Mouse (Mus musculus) megakaryocyte, embryonic 14.5 days (primary cell): Measurements from ENCODE around the gene Ncoa7. TPM values are rescaled to one million over a fixed set of nuclear protein-coding genes. Genes with fewer than 3 reads are reported as not detected.

Source experiments
- H3K27me3 ChIP-seq: replicated peaks from 2 replicates; pipeline ENCODE3; 2012; ENCODE audit warnings: inconsistent platforms
- H3K36me3 ChIP-seq: replicated peaks from 2 replicates; pipeline ENCODE3; 2012; ENCODE audit warnings: low read length, inconsistent platforms, mixed read lengths
- H3K4me1 ChIP-seq: 2 replicates; pipeline ENCODE4 v1.6.1; 2012; ENCODE audit warnings: inconsistent platforms
- H3K4me3 ChIP-seq: replicated peaks from 2 replicates; pipeline ENCODE3; 2012; ENCODE audit warnings: moderate library complexity, mild to moderate bottlenecking, inconsistent platforms
- H3K9me3 ChIP-seq: 2 replicates; pipeline ENCODE4 v1.6.1; 2012; ENCODE audit warnings: inconsistent platforms
- FLI1 ChIP-seq: IDR thresholded peaks from 2 replicates; pipeline ENCODE4 v1.6.1; 2012; ENCODE audit warnings: low read length, inconsistent platforms, mixed read lengths
- GATA1 ChIP-seq: IDR thresholded peaks from 3 replicates; pipeline ENCODE4 v1.6.1; 2012; ENCODE audit warnings: mixed read lengths, low read length, inconsistent platforms, borderline replicate concordance
- polyA plus RNA-seq: library from polyadenylated mRNA; stranded (reverse); fragments of >175 nt; gene quantifications from 2 replicates; pipeline ENCODE4 v1.2.3, GENCODE M21; 2012; ENCODE audit warnings: low replicate concordance; ENCODE audit not compliant: insufficient read depth

Ncoa7 gene
- polyA plus RNA-seq, 1 experiment = 2.1 TPM

DNA sequence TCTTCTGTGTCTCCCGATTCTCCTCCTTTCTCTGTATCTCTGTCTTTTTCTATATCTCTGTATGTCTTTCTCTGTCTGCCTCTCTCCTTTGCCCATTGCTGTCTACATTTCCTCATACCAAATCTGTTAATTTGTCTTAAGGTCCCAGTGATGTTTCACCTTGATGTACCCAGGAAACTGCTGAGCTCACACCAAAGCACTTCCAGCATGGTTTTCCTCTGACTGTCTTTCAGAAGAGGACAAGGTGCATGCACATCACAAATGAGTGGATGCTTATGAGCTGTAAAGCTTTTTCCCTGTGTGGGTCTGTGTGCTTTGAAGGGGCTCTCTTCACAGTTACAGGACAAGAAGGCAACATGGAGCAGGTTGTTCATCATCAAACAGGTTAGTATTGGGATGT is 34.3 kb downstream of the Ncoa7 start:
- Histone ChIP-seq H3K4me3 (no peak overlapping the region), H3K9me3 (0 out of 2 replicates have a peak, but pooled peaks cover 3% of the 10 kb centered on the region), H3K4me1 (peaks cover 4% of the 10 kb centered on the region), H3K36me3 (peaks cover 26% of the 10 kb centered on the region), H3K27me3 (no peaks in the 10 kb centered on the region)
- TF ChIP-seq FLI1 = no peak
- TF ChIP-seq GATA1 = no peak

DNA sequence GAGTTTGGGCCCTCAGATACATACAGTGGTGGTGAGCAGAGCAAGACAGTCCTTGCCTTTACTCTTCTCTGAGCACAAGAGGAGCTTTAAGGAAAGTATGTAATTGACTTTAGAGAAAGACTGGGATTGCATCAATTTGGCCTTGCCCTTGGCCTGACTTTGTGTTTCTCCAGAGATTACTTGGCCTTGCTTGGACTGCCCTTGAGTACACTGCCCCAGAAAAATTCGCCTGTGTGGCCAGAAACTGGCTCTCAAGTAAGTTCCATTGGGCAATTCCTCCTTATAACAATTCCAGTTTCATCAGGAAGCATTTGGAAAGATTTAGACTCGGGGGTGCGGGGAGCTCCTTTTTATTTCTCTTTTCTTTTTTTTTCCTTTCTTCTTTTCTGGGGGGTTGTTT is 34.9 kb downstream of the Ncoa7 start:
- H3K4me3 ChIP-seq = no peak overlapping the region
- TF ChIP-seq FLI1 (no peak), GATA1 (no peak)
- H3K27me3 ChIP-seq = no peaks in the 10 kb centered on the region
- H3K9me3 ChIP-seq = 0 out of 2 replicates have a peak, but pooled peaks cover 3% of the 10 kb centered on the region
- H3K4me1 ChIP-seq = peaks cover 3% of the 10 kb centered on the region
- H3K36me3 ChIP-seq = peaks cover 27% of the 10 kb centered on the region

DNA sequence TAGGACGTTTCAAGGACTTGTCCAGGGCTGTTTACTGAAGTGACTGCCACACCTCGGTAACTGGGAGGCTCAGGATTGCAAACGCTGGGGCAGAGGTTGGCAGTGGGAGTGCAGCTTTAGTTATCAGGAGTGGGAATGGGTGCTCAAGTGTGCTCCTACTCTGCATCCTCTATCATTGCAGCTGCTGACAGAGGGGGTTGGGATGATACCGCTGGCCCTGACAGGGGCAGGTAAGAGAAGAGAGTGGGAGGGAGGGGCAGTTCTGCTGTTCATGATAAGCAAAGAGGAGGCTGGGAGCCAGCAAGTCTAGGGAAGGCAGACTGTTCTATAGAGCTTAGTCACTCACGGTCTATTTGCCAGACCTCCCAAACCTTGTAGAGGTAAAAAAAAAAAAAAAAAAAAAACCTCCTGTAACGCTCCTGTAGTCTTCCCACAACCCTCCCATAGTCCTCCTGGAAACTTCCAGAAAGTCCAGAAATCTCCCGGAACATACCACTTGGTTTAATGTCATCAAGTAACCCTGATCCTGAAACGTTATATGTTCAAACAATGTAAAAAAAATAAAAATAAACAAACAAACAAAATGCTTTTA is 39.9 kb downstream of the Ncoa7 start:
- H3K27me3 ChIP-seq = no peaks in the 10 kb centered on the region
- no peaks in the 10 kb centered on the region for H3K4me1 ChIP-seq
- peaks cover 28% of the 10 kb centered on the region for H3K36me3 ChIP-seq
- TF ChIP-seq FLI1 (no peak), GATA1 (no peak)
- H3K9me3 ChIP-seq = 0 out of 2 replicates have a peak, but pooled peaks cover 3% of the 10 kb centered on the region
- H3K4me3 ChIP-seq = no peak overlapping the region

DNA sequence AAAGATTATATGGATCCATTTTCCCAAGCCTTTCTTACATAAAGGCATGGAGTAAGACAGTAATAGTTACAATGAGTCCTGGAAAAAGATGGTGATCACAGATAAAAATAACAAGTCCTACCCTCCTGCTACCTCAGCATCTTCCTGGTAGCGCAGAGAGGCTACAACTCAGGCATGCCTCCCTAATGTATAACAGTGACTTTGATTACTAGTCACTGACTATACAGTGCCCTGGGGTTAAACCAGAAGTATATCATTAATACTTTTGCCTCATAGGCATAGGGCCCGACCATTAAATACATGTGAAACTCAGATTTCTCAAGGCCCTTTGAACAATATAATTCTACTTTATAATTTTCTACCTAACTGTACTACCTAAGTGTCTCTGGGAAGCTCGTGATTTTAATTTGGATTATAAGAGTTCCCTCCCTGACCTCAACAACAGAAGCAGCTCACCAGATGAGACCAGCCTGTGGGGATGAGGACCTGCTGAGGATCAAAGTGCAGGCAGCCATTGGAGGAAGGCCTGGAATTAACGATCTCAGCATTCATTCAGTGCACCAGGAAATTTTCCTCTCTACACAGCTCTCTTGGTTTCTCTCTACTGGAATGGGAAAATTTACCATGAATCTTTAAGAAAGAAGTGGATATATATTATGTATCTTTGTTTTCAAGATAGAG is 40.7 kb downstream of the Ncoa7 start:
- TF ChIP-seq FLI1 (no peak), GATA1 (no peak)
- Histone ChIP-seq H3K27me3 (no peaks in the 10 kb centered on the region), H3K9me3 (0 out of 2 replicates have a peak, but pooled peaks cover 3% of the 10 kb centered on the region), H3K4me3 (no peak overlapping the region), H3K4me1 (no peaks in the 10 kb centered on the region), H3K36me3 (peaks cover 21% of the 10 kb centered on the region)

DNA sequence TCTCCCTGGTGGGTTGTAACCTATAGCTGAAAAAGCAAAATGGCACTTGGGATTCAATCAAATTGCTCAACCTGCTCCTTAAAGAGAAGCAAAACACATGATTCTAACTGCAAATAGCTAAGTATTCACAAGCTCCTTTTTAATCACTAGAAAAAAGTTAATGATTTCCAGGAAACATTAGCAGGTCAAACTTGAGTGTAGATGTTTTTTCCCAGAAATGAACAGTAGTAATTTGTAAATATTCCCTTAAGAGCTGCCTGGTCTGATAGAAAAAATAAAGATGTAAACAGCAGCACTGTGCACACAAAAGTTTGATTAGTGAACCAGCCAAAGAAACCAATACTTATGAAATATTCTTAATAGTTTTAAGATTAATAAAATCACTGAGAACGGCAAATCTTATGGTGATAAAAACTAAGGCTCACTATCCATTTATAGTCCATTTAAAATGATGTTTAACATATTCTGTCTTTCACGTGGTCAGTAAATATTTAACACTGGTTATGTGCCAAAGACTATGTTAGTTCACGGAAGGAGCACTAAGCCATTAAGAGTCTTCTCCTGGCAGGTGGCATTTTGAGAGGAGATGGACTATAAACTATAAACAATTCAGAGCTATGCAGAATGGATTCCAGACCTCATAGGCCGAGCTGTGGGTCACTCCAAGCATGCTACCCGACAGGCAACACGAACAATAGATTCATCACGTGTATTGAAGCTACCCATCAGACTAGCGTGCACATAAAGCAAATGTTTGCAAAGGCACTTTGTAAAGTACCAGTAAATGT is 43.6 kb downstream of the Ncoa7 start:
- Histone ChIP-seq H3K4me3 (no peak overlapping the region), H3K9me3 (0 out of 2 replicates have a peak, but pooled peaks cover under 1% of the 10 kb centered on the region), H3K27me3 (no peaks in the 10 kb centered on the region), H3K4me1 (peaks cover 9% of the 10 kb centered on the region), H3K36me3 (peaks cover 19% of the 10 kb centered on the region)
- TF ChIP-seq GATA1 = no peak
- no peak for TF ChIP-seq FLI1

DNA sequence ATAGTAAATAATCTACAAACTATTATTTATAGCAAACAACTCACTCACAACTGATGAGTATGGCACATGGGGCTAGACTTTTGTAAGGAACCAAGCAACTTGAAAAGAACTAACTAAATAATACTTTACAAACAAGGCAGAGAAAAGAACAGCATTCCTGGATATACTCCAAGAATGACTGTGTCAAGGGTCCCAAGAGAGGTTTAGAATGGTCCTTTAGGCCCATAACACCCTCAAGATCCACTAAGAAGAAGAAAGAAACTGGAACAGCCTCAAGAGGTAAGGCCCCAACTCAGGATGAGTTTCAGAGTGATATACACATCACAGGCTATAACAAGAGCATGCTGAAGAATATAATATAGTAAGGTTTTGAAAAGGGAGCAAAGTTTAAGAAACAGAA is 47.1 kb downstream of the Ncoa7 start:
- no peaks in the 10 kb centered on the region for H3K27me3 ChIP-seq
- peaks cover 20% of the 10 kb centered on the region for H3K4me1 ChIP-seq
- TF ChIP-seq GATA1 (no peak), FLI1 (no peak)
- no peak overlapping the region for H3K4me3 ChIP-seq
- peaks cover 22% of the 10 kb centered on the region for H3K36me3 ChIP-seq
- no peaks in the 10 kb centered on the region for H3K9me3 ChIP-seq

DNA sequence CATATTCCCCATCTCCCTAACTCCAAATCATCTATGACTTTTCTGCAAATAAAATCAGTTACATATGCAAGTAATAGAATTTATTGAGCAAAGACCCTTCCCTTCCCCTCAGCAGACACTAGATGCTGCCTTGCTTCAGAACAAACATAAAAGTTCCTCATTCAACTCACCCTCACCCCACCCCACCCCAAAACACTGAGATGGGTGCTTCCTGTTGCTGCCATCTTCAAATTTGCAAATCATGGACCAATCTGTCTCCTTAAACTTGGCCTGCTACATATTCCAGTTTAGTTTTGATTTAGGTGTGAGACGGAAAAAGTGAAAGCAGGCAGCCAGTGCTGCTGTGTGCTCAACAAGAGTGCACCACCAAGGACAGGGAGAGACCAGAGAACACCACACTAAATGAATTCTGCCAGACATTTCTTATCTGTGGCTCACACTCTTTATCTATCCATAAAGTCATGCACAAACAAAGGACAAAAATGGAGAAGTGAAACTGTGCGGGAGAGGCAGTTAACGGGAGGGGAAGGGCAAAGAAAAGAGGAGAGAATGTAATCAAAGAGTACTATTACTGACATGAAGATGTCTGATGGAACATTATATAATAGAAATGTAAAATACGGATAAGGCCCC is 48.2 kb downstream of the Ncoa7 start:
- Histone ChIP-seq H3K9me3 (no peaks in the 10 kb centered on the region), H3K27me3 (no peaks in the 10 kb centered on the region), H3K36me3 (peaks cover 18% of the 10 kb centered on the region), H3K4me3 (peak overlapping the region; percentile 74), H3K4me1 (peaks cover 21% of the 10 kb centered on the region)
- TF ChIP-seq FLI1 = no peak
- no peak for TF ChIP-seq GATA1

DNA sequence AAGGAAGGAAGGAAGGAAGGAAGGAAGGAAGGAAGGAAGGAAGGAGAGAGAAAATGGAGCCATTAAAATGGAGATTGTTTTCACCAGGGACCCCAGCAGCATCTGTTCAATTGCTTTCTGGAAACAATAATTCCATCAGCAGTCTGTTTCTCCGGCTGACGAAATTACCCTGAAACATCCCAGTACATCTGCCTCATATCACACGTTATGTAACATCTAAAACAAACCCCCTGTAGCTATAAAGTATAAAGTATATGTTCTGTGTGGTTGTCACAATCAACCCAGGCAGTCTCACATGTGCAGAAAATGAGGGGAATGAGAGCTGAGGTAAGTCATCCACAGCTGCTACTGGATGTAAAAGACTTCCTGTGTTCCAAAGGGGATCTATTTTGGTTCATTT is 49.0 kb downstream of the Ncoa7 start:
- no peak overlapping the region for H3K4me3 ChIP-seq
- TF ChIP-seq GATA1 (no peak), FLI1 (no peak)
- no peaks in the 10 kb centered on the region for H3K9me3 ChIP-seq
- peaks cover 16% of the 10 kb centered on the region for H3K36me3 ChIP-seq
- H3K4me1 ChIP-seq = peaks cover 26% of the 10 kb centered on the region
- no peaks in the 10 kb centered on the region for H3K27me3 ChIP-seq

DNA sequence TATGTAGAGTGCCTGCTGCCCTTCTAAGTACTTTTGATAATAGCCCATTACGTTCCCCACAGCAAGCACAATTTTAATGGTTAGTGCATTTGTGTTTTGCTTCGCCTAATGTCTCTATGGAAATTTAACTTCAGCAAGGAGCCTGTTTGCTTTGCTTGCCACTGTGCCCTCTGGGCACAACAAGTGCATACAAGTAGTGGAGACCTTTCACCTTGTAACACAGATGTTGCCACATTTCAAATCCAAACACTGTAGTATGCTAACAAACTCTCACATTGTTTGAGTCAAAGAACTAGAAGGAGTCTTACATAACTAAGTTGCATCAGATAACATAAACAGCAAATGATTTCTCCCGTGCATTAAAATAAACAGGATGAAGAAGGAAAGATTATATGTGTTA is 50.6 kb downstream of the Ncoa7 start:
- TF ChIP-seq FLI1 = no peak
- TF ChIP-seq GATA1 = no peak
- no peaks in the 10 kb centered on the region for H3K9me3 ChIP-seq
- H3K36me3 ChIP-seq = peaks cover 16% of the 10 kb centered on the region
- no peak overlapping the region for H3K4me3 ChIP-seq
- H3K27me3 ChIP-seq = no peaks in the 10 kb centered on the region
- H3K4me1 ChIP-seq = peaks cover 26% of the 10 kb centered on the region

DNA sequence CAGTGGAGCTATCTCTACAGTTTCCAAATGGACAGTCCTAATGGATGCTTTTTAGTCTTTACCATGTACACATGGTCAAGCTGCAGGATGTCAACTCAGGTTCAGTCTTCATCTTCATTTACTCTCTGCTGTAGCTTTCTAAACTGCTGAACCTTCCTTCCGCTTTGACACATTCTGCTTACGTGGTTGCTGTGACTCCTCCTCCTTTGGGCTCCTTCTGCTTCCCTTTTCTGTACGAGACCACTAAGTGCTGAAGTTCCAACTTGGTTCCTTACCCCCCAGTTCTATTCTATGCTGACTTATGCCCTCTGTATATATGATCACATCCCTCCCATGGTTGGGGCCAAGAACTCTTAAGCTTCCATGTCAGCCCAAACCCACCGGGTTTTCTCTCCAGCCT is 51.5 kb downstream of the Ncoa7 start:
- Histone ChIP-seq H3K4me3 (no peak overlapping the region), H3K4me1 (peaks cover 26% of the 10 kb centered on the region), H3K36me3 (peaks cover 14% of the 10 kb centered on the region), H3K27me3 (no peaks in the 10 kb centered on the region), H3K9me3 (no peaks in the 10 kb centered on the region)
- TF ChIP-seq FLI1 = no peak
- no peak for TF ChIP-seq GATA1
